Mouse (Mus musculus): ENCODE measurements around the gene Zfp51.

- no peak for TF ChIP-seq POLR2AphosphoS5 (IDR thresholded peaks at IDR 0.05; ENCODE audit: insufficient replicate concordance, low read depth, low read length)
- TF ChIP-seq CTCF (IDR thresholded peaks at IDR 0.05; ENCODE audit: low read depth, low read length), result no peak
- no peak for TF ChIP-seq GATA1 (IDR thresholded peaks at IDR 0.05; ENCODE audit: borderline replicate concordance, low read length)
Observed at GRCm38 (mm10) chr17:21488760-21489499, 38.8 kb downstream of the Zfp51 start, which contains the start of gene Zfp53.

Data from G1E (cell line).